Mouse (Mus musculus) heart, postnatal 0 days (tissue): ENCODE data around the gene Flvcr2.

Experiments used
- CTCF ChIP-seq: IDR thresholded peaks from 2 replicates; pipeline ENCODE4 v1.5.1; 2016; ENCODE audit warnings: antibody characterized with exemption, control low read depth, low read depth
- EP300 ChIP-seq: IDR thresholded peaks from 2 replicates; pipeline ENCODE4 v1.6.1; 2016; ENCODE audit warnings: antibody characterized with exemption, low read depth

DNA sequence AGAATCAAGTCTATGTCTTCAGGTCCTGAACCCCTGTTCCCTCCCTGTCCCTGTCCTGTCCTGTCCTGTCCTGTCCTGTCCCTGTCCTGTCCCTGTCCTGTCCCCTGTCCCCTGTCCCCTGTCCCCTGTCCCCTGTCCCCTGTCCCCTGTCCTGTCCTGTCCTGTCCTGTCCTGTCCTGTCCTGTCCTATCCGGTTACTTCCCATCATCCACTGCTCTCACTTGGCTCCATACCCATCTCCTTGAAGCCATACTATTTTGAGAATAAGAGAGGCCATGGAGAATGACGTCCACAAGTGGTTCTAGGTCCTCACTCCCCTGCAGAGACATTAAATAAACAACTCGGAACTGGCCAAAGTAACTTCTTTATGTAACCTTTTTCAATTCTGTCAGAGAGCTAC, 10.7 kb downstream of the Flvcr2 start:
- TF ChIP-seq CTCF (no peak), EP300 (no peak)
